Mouse (Mus musculus) small intestine, adult 2 months (tissue): ENCODE results near the gene Tmem52.

Experiments used
- CTCF ChIP-seq: fragments of 200-500 bp; IDR thresholded peaks from 2 replicates; pipeline ENCODE4 v1.5.1; 2012; ENCODE audit warnings: low read depth, mild to moderate bottlenecking, control low read depth, inconsistent platforms, low read length, moderate library complexity, mixed read lengths; ENCODE audit not compliant: insufficient replicate concordance, insufficient read length; ENCODE audit errors: extremely low read depth
- POLR2A ChIP-seq: fragments of 200-500 bp; IDR thresholded peaks from 2 replicates; pipeline ENCODE4 v1.6.1; 2012; ENCODE audit warnings: low read depth, mild to moderate bottlenecking, control low read depth, inconsistent platforms, low read length, moderate library complexity

DNA sequence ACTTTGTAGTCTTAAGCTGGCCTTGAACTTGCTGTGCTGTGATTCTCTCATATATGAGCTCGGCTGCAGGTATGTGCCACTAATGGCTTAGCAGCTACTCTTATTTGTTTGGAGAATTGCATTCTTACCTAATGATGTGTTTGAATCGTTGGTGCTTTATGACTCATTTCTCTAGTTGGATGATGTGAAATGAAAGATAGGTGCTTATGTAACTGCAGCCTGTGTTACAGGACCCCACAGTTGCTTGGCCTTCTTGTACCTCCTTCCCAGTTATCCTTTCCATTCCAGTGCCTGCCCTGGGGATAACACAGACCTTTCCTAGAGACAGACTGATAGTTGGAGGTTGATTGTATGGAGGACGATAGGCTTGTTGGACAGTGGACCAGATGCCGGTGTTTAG, 39.7 kb downstream of the Tmem52 start:
- no peak for TF ChIP-seq CTCF
- no peak for TF ChIP-seq POLR2A
